Mouse (Mus musculus) ES-Bruce4 (cell line): ENCODE data around the gene Pom121. TPM values are rescaled to one million over a fixed set of nuclear protein-coding genes. Genes with fewer than 3 reads are reported as not detected.

Experiments
- H3K27ac ChIP-seq: 2 replicates; pipeline ENCODE4 v1.5.1; 2012; ENCODE audit warnings: low read length, inconsistent platforms; ENCODE audit not compliant: insufficient read depth
- H3K27me3 ChIP-seq: 2 replicates; pipeline ENCODE4 v1.6.1; 2012; ENCODE audit warnings: mild to moderate bottlenecking, low read length, inconsistent platforms; ENCODE audit not compliant: control insufficient read depth, poor library complexity, insufficient read depth, severe bottlenecking
- H3K36me3 ChIP-seq: 2 replicates; pipeline ENCODE4 v1.6.1; 2012; ENCODE audit warnings: inconsistent platforms, mild to moderate bottlenecking, low read length, moderate library complexity; ENCODE audit not compliant: control insufficient read depth, poor library complexity, insufficient read depth, severe bottlenecking
- H3K4me1 ChIP-seq: one replicate; pipeline ENCODE4 v1.8.1; 2011; ENCODE audit warnings: low read length; ENCODE audit not compliant: control insufficient read depth, insufficient read depth
- H3K4me3 ChIP-seq: 2 replicates; pipeline ENCODE4 v1.5.1; 2011; ENCODE audit warnings: low read depth, mild to moderate bottlenecking, low read length
- H3K9ac ChIP-seq: 2 replicates; pipeline ENCODE4 v1.6.1; 2012; ENCODE audit warnings: low read depth, mild to moderate bottlenecking, inconsistent platforms; ENCODE audit not compliant: poor library complexity, severe bottlenecking
- H3K9me3 ChIP-seq: replicated peaks from 2 replicates; pipeline ENCODE4 v1.6.1; 2012; ENCODE audit warnings: mild to moderate bottlenecking, low read length, inconsistent platforms; ENCODE audit not compliant: control insufficient read depth, poor library complexity, insufficient read depth, severe bottlenecking
- CTCF ChIP-seq: IDR thresholded peaks from one replicate; pipeline ENCODE4 v1.8.1; 2011; ENCODE audit warnings: low read depth, low read length
- EP300 ChIP-seq: IDR thresholded peaks from 2 replicates; pipeline ENCODE4 v1.6.1; 2011; ENCODE audit warnings: low read depth, low read length; ENCODE audit not compliant: insufficient read depth
- POLR2A ChIP-seq: IDR thresholded peaks from one replicate; pipeline ENCODE4 v1.8.1; 2011; ENCODE audit warnings: low read length; ENCODE audit not compliant: insufficient read depth
- polyA plus RNA-seq: library from polyadenylated mRNA; stranded (reverse); fragments of >200 nt; gene quantifications from 2 replicates; pipeline ENCODE4 v1.2.4, GENCODE M21; 2011; ENCODE audit warnings: low read depth; ENCODE audit not compliant: missing spikeins, insufficient read depth, insufficient read length

The Pom121 gene
- polyA plus RNA-seq = 68.9 and 71.8 TPM in 2 replicates

DNA sequence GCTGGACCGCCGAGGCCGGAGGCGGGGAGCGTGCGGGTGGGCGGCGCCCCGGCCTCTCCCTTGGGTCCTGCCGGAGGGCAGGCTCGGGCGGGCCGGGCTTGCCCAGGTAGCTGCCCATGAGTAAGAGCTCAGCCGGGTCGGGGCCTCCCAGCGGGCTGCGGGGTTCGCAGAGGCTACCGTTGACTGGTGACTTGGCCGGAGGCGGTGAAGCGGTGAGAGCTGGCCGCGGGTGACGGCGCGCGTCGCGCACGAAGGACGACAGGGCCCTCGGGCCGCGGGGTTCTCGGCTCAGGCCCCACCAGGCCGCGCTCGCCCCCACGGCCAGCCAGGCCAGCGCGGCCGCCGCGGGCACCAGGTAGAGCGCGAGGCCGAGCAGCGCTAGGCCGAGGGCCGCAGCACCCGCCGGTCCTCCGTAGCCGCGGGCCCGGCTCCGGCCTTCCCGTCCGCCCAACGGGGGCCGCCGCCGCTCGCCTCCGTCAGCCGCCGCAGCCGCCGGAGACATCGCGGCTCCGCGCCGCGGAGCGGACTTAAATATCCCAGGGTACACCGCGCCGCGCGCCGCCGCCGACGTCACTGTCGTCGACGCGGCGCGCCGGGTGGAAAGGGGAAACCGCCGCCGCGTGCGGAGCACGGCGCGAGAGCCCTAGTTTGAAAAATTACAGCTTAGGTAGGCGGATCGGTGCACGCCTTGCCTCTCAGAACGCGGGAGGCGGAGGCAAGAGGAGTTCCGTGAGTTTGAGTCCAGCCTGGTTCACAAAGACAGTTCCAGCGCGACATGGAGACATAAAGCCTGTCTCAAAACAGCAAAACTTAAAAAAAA is at the start of gene Pom121:
Gene Pom121, minus strand, starts transcription at position 543 of the 820 bp plus-strand sequence.
- TF ChIP-seq EP300 = no peak
- no peak for TF ChIP-seq CTCF
- no peak for TF ChIP-seq POLR2A
- H3K27me3 ChIP-seq = no peaks in the 10 kb centered on the region

GRCm38 (mm10) chr5:135442430-135442829 is 48.1 kb upstream of the Pom121 start:
- peaks cover 5% of the 10 kb centered on the region; the same call in 1 of the 2 replicates for H3K36me3 ChIP-seq
- no peak overlapping the region for H3K27ac ChIP-seq
- H3K4me3 ChIP-seq = no peak overlapping the region
- H3K9ac ChIP-seq = no peak overlapping the region
- no peaks in the 10 kb centered on the region for H3K27me3 ChIP-seq
- H3K4me1 ChIP-seq = no peaks in the 10 kb centered on the region
- H3K9me3 ChIP-seq = no peaks in the 10 kb centered on the region
- TF ChIP-seq POLR2A (no peak), CTCF (no peak), EP300 (no peak)

More for the DNA sequence above, at the start of gene Pom121:
- Histone ChIP-seq H3K4me1 (no peaks in the 10 kb centered on the region), H3K9me3 (no peaks in the 10 kb centered on the region), H3K36me3 (peaks cover 25% of the 10 kb centered on the region), H3K27ac (peak within 1 kb of the TSS; percentile 27; the same call in 1 of the 2 replicates), H3K4me3 (peak within 1 kb of the TSS; percentile 94), H3K9ac (peak within 1 kb of the TSS; percentile 97)

DNA sequence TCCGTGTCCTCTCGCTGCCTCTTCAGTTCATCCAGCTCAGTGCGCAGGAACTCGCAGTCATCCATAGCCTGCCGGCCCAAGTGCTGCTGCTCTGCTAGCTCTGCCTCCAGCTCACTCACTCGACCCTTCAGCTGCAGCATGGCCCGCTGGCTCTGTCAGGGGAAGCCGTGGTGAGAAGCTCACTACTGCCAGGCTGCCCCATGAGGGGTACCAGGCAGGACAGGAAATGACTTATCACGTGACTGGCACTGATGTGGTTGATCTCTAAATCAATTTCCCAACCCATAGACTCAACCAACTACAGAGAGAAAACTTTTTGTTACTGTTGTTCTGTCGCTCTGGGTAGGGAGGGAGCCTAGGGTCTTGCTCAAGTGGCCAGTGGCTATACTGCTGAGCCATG is 40.7 kb upstream of the Pom121 start:
- Histone ChIP-seq H3K36me3 (peaks cover 6% of the 10 kb centered on the region), H3K9me3 (no peaks in the 10 kb centered on the region; the same call in 1 of the 2 replicates), H3K4me1 (no peaks in the 10 kb centered on the region), H3K27me3 (no peaks in the 10 kb centered on the region), H3K27ac (no peak overlapping the region), H3K9ac (no peak overlapping the region), H3K4me3 (no peak overlapping the region)
- TF ChIP-seq CTCF = no peak
- TF ChIP-seq EP300 = no peak
- TF ChIP-seq POLR2A = no peak

DNA sequence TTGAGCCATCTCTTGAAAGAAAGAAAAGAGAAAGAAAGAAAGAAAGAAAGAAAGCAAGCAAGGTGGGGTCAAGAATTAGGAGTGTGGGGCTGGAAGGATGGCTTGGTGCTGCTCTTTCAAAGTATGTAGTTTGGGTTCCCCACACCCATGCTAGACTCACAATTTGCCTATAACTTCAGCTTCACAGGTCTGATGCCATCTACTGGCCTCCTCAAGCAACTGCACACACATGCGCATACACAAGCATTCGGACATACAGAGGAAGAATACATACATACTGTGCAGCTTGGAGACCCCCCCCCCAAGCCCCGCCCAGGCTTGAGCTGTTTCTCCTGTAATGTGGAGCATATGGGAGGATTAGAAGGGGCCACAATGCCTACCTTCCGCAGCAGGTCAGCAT is 39.5 kb upstream of the Pom121 start:
- no peak for TF ChIP-seq EP300
- peak; percentile 6 for TF ChIP-seq CTCF
- no peaks in the 10 kb centered on the region; the same call in 1 of the 2 replicates for H3K9me3 ChIP-seq
- H3K36me3 ChIP-seq = peaks cover 9% of the 10 kb centered on the region
- no peaks in the 10 kb centered on the region for H3K4me1 ChIP-seq
- H3K27ac ChIP-seq = no peak overlapping the region
- no peak overlapping the region for H3K4me3 ChIP-seq
- H3K9ac ChIP-seq = no peak overlapping the region
- no peaks in the 10 kb centered on the region for H3K27me3 ChIP-seq

GRCm38 (mm10) chr5:135431111-135431510 is 36.8 kb upstream of the Pom121 start:
- no peaks in the 10 kb centered on the region; the same call in 1 of the 2 replicates for H3K9me3 ChIP-seq
- TF ChIP-seq POLR2A (no peak), EP300 (no peak), CTCF (no peak)
- H3K4me3 ChIP-seq = no peak overlapping the region
- no peak overlapping the region for H3K9ac ChIP-seq
- H3K27ac ChIP-seq = no peak overlapping the region
- H3K36me3 ChIP-seq = peaks cover 9% of the 10 kb centered on the region
- no peaks in the 10 kb centered on the region for H3K27me3 ChIP-seq
- H3K4me1 ChIP-seq = no peaks in the 10 kb centered on the region

- H3K27ac ChIP-seq = no peak overlapping the region
- TF ChIP-seq CTCF (peak; percentile 17), EP300 (no peak)
- no peak overlapping the region for H3K4me3 ChIP-seq
- H3K27me3 ChIP-seq = no peaks in the 10 kb centered on the region
- H3K36me3 ChIP-seq = peaks cover 9% of the 10 kb centered on the region
- H3K4me1 ChIP-seq = no peaks in the 10 kb centered on the region
- H3K9me3 ChIP-seq = no peaks in the 10 kb centered on the region; the same call in 1 of the 2 replicates
- no peak overlapping the region for H3K9ac ChIP-seq
Measured at GRCm38 (mm10) chr5:135428786-135429185, 34.4 kb upstream of the Pom121 start.
